ENCODE assay signal across 15 mouse cellular contexts in the genomic region with DNA sequence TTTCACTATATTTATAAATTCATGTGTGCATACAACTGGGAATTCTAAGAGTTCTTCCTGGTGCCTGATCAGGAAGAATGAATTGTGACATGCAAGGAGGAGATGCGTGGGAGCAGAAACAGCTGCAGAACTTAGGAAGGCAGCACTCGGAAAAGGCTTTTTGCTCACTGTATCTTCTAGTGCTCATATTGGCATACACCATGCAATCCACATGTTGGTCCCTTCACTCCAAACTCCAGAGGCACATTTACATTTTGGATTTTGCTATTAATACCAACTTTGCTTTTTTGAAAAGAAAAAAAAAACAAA.
DNase-seq lines count a peak whose midpoint lies in the region; ATAC-seq lines count a peak whose summit lies in the region.
"Had no signal": no experiment of that assay in that cellular context is flagged by ENCODE, and none has a peak within 500 bp of the region (broad histone marks: within the 10 kb centered on the region; RNA-seq: fewer than 3 reads in every experiment).

No protein-coding gene starts in this region.

- ATAC-seq in CD4-positive, CD25-positive, alpha-beta regulatory T cell, adult 4 months, result no peak
- ATAC-seq: activated CD4-positive, CD25-positive, alpha-beta regulatory T cell, adult 4 months; forebrain, postnatal 0 days; Patski had no signal

- peak; percentile 7 to 31 for DNase-seq in frontal cortex, adult 2 months (ENCODE audit: extremely low spot score in 1 of 2, low spot score in 1 of 2)
- no peak for DNase-seq in frontal cortex, postnatal 14 days (ENCODE audit: low spot score in 2 of 2)
- peak; percentile 3 for DNase-seq in retina, postnatal 1 day
- no peak for DNase-seq in retina, embryonic 14.5 days (ENCODE audit: low spot score)
- DNase-seq in gonadal fat pad, adult 2 months (ENCODE audit: low read depth), result peak; percentile 12
- DNase-seq in spleen, postnatal 4 days (ENCODE audit: low spot score in 2 of 2), result no peak
- DNase-seq: adrenal gland, postnatal 14 days; cerebellum, adult 18-20 months; cerebellum, adult 9-11 months; cerebellum, postnatal 36 days; forebrain, postnatal 0 days; gastrocnemius, postnatal 14 days had no signal

Comparison
In these comparisons a context has a peak if more than half of its experiments do, and no peak if none do; other contexts are left out.
1. DNase-seq: peak in frontal cortex, adult 2 months (2 of 2), retina, postnatal 1 day (single experiment) and gonadal fat pad, adult 2 months (single experiment); none in frontal cortex, postnatal 14 days (0 of 2), retina, embryonic 14.5 days (single experiment) and spleen, postnatal 4 days (0 of 2).